Mouse (Mus musculus) CH12.LX (cell line): ENCODE data around the gene Acss2. TPM values are rescaled to one million over a fixed set of nuclear protein-coding genes. Genes with fewer than 3 reads are reported as not detected.

Experiments used
- DNase-seq: peaks from one replicate; pipeline ENCODE4 v3.0.0-alpha.2; 2013; ENCODE audit errors: extremely low read depth
- H3K27ac ChIP-seq: 2 replicates; pipeline ENCODE4 v1.5.1; 2012; ENCODE audit warnings: low read depth, mild to moderate bottlenecking, control low read depth, moderate library complexity; ENCODE audit not compliant: insufficient read depth
- H3K27me3 ChIP-seq: replicated peaks from 2 replicates; pipeline ENCODE3; 2012; ENCODE audit warnings: inconsistent platforms
- H3K36me3 ChIP-seq, 2 experiments: replicated peaks in 1 of 2; 2 replicates each; pipeline versions ENCODE3 to v1.6.1; 2012; ENCODE audit warnings: inconsistent platforms in 1 of 2, low read length in 1 of 2, mild to moderate bottlenecking in 1 of 2, mixed read lengths in 1 of 2, moderate library complexity in 1 of 2; ENCODE audit not compliant: control insufficient read depth in 1 of 2, insufficient read depth in 1 of 2
- H3K4me1 ChIP-seq, 2 experiments: 2 replicates each; pipeline ENCODE4 v1.6.1; 2012; ENCODE audit warnings: inconsistent platforms in 1 of 2, moderate library complexity in 1 of 2; ENCODE audit not compliant: insufficient read depth in 2 of 2, control insufficient read depth in 1 of 2
- H3K4me2 ChIP-seq: 2 replicates; pipeline ENCODE4 v1.6.1; 2012; ENCODE audit warnings: low read depth, mild to moderate bottlenecking, control low read depth; ENCODE audit not compliant: poor library complexity, insufficient read depth, severe bottlenecking
- H3K4me3 ChIP-seq, 3 experiments: fragments of 150-350 bp in 1 of 3; sonication (generic) in 1 of 3; replicated peaks in 1 of 3; 2 replicates each; pipeline versions ENCODE3 to v1.5.1; 2011 to 2012; ENCODE audit warnings: low read depth in 2 of 3, low read length in 2 of 3, mild to moderate bottlenecking in 2 of 3, moderate library complexity in 2 of 3, control low read depth in 1 of 3, improper control_type of control experiment in 1 of 3, inconsistent platforms in 1 of 3, mixed read lengths in 1 of 3; ENCODE audit not compliant: poor library complexity in 1 of 3
- H3K79me2 ChIP-seq: replicated peaks from 2 replicates; pipeline ENCODE4 v1.6.1; 2012; ENCODE audit warnings: mild to moderate bottlenecking, moderate library complexity; ENCODE audit not compliant: control insufficient read depth, poor library complexity, insufficient read depth, severe bottlenecking; ENCODE audit errors: extremely low read depth
- H3K9ac ChIP-seq: 2 replicates; pipeline ENCODE4 v1.6.1; 2012; ENCODE audit warnings: low read depth, mild to moderate bottlenecking, control low read depth, moderate library complexity; ENCODE audit not compliant: insufficient read depth
- H3K9me3 ChIP-seq: replicated peaks from 2 replicates; pipeline ENCODE3; 2012; ENCODE audit warnings: low read length, inconsistent platforms, mixed read lengths
- CHD2 ChIP-seq: IDR thresholded peaks from 2 replicates; pipeline ENCODE4 v1.6.1; 2011; ENCODE audit warnings: low read length, improper control_type of control experiment
- CTCF ChIP-seq, 2 experiments: IDR thresholded peaks in 1 of 2; conservative IDR thresholded peaks in 1 of 2; 2 replicates each; pipeline ENCODE4 v1.5.1; 2011 to 2012; ENCODE audit warnings: low read depth in 2 of 2, low read length in 2 of 2, improper control_type of control experiment in 1 of 2, inconsistent platforms in 1 of 2, mild to moderate bottlenecking in 1 of 2, moderate library complexity in 1 of 2
- E2F4 ChIP-seq: IDR thresholded peaks from 2 replicates; pipeline ENCODE4 v1.6.1; 2011; ENCODE audit warnings: low read depth, low read length, improper control_type of control experiment; ENCODE audit not compliant: insufficient replicate concordance
- EP300 ChIP-seq: IDR thresholded peaks from 2 replicates; pipeline ENCODE4 v1.6.1; 2011; ENCODE audit warnings: low read length, improper control_type of control experiment
- HCFC1 ChIP-seq: IDR thresholded peaks from 2 replicates; pipeline ENCODE4 v1.6.1; 2012; ENCODE audit warnings: low read depth, mild to moderate bottlenecking, inconsistent platforms, low read length, improper control_type of control experiment
- KAT2A ChIP-seq: IDR thresholded peaks from 2 replicates; pipeline ENCODE4 v1.6.1; 2012; ENCODE audit warnings: low read length, improper control_type of control experiment, inconsistent platforms; ENCODE audit not compliant: insufficient replicate concordance
- MAX ChIP-seq: IDR thresholded peaks from 2 replicates; pipeline ENCODE4 v1.6.1; 2011; ENCODE audit warnings: low read length, improper control_type of control experiment
- MEF2A ChIP-seq: IDR thresholded peaks from 2 replicates; pipeline ENCODE4 v1.6.1; 2014; ENCODE audit warnings: low read depth, mild to moderate bottlenecking, inconsistent platforms, low read length, improper control_type of control experiment, borderline replicate concordance
- MYC ChIP-seq: IDR thresholded peaks from 2 replicates; pipeline ENCODE4 v1.6.1; 2011; ENCODE audit warnings: low read depth, mild to moderate bottlenecking, improper control_type of control experiment, low read length
- NRF1 ChIP-seq: IDR thresholded peaks from 2 replicates; pipeline ENCODE4 v1.6.1; 2014; ENCODE audit warnings: low read depth, mild to moderate bottlenecking, inconsistent platforms, low read length, improper control_type of control experiment, moderate library complexity
- POLR2A ChIP-seq: IDR thresholded peaks from 2 replicates; pipeline ENCODE4 v1.6.1; 2011; ENCODE audit warnings: low read depth, mild to moderate bottlenecking, improper control_type of control experiment, low read length
- RCOR1 ChIP-seq: conservative IDR thresholded peaks from 2 replicates; pipeline ENCODE4 v1.6.1; 2012; ENCODE audit warnings: low read depth, mild to moderate bottlenecking, inconsistent platforms, low read length, improper control_type of control experiment
- SMC3 ChIP-seq: IDR thresholded peaks from 2 replicates; pipeline ENCODE4 v1.6.1; 2011; ENCODE audit warnings: low read depth, low read length, improper control_type of control experiment
- TBP ChIP-seq: conservative IDR thresholded peaks from 2 replicates; pipeline ENCODE4 v1.6.1; 2011; ENCODE audit warnings: low read depth, low read length, improper control_type of control experiment
- USF1 ChIP-seq: IDR thresholded peaks from 2 replicates; pipeline ENCODE4 v1.6.1; 2014; ENCODE audit warnings: low read depth, mild to moderate bottlenecking, inconsistent platforms, low read length, improper control_type of control experiment
- ZC3H11A ChIP-seq: IDR thresholded peaks from 2 replicates; pipeline ENCODE4 v1.6.1; 2012; ENCODE audit warnings: low read depth, mild to moderate bottlenecking, inconsistent platforms, low read length, improper control_type of control experiment
- ZKSCAN1 ChIP-seq: IDR thresholded peaks from 2 replicates; pipeline ENCODE4 v1.6.1; 2012; ENCODE audit warnings: low read depth, inconsistent platforms, low read length, improper control_type of control experiment, borderline replicate concordance
- ZMIZ1 ChIP-seq: IDR thresholded peaks from 2 replicates; pipeline ENCODE4 v1.6.1; 2012; ENCODE audit warnings: low read depth, mild to moderate bottlenecking, inconsistent platforms, low read length, improper control_type of control experiment
- ZNF384 ChIP-seq: IDR thresholded peaks from 2 replicates; pipeline ENCODE4 v1.6.1; 2012; ENCODE audit warnings: low read depth, low read length, improper control_type of control experiment, inconsistent platforms
- dilution Hi-C: fragments of 300-500 bp; cut with MboI; formaldehyde crosslinking; loops from 2 replicates; pipeline ENCODE4 v1.14.3; 2020; ENCODE audit warnings: low sequenced_read_pairs; ENCODE audit not compliant: extremely low pct_unique_long_range_greater_than_20kb, extremely low pct_ligation_motif_present
- in situ Hi-C: fragments of 300-500 bp; cut with MboI; formaldehyde crosslinking; loops from 3 replicates; pipeline ENCODE4 v1.14.3; 2019; ENCODE audit warnings: low sequenced_read_pairs, low pct_ligation_motif_present, low pct_unique_long_range_greater_than_20kb, mixed read lengths
- polyA plus RNA-seq: library from polyadenylated mRNA; unstranded; fragments of >175 nt; gene quantifications from 2 replicates; pipeline ENCODE4 v1.2.1, GENCODE M21; 2012; ENCODE audit warnings: low read depth; ENCODE audit not compliant: insufficient read length
- total RNA-seq, 2 experiments: library from RNA; depleted of rRNA; stranded (reverse); fragments of 300-350 nt in 1 of 2; fragments of >200 nt in 1 of 2; gene quantifications; 2 replicates each; pipeline ENCODE4 v1.2.3; 2012 to 2014

The Acss2 gene
- total and polyA plus RNA-seq, 3 experiments: 3.4 to 11.0 (median 10.0) TPM

- in situ Hi-C loops: no loop called here
- no peak overlapping the region for H3K4me2 ChIP-seq
- dilution Hi-C loops: no loop called here
- no peaks in the 10 kb centered on the region for H3K79me2 ChIP-seq
- H3K4me3 ChIP-seq: no peak overlapping the region
- H3K9ac ChIP-seq: no peak overlapping the region
- no peaks in the 10 kb centered on the region for H3K9me3 ChIP-seq
- no peak for DNase-seq
- 0 out of 4 replicates have a peak, but pooled peaks cover 0 to 2% of the 10 kb centered on the region in 2 experiments for H3K4me1 ChIP-seq
- H3K36me3 ChIP-seq: peaks cover 11 to 44% of the 10 kb centered on the region in 2 experiments
- TF ChIP-seq E2F4 (no peak), ZNF384 (no peak), RCOR1 (no peak), KAT2A (no peak), ZMIZ1 (no peak), POLR2A (no peak), EP300 (no peak)
- H3K27ac ChIP-seq: no peak overlapping the region
- H3K27me3 ChIP-seq: peaks cover 3% of the 10 kb centered on the region
Observed at GRCm38 (mm10) chr2:155628112-155628511, 110.4 kb downstream of the Acss2 start.

DNA sequence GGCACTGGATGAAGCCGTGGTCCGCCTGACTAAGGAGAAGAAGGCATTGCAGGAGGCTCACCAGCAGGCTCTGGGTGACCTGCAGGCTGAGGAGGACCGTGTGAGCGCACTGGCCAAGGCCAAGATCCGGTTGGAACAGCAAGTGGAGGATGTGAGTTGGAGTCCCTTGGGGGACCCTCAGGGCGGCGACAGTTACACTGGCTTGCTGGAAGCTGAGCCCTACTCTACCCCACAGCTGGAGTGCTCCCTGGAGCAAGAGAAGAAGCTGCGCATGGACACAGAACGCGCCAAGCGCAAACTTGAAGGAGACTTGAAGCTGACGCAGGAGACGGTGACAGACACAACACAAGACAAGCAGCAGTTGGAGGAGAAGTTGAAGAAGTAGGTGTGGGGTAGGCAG lies 110.8 kb downstream of the Acss2 start:
- TF ChIP-seq NRF1 (no peak), CHD2 (no peak), ZMIZ1 (no peak), HCFC1 (no peak), MYC (no peak), SMC3 (no peak), MAX (no peak), TBP (no peak), CTCF (conservative IDR thresholded peaks at IDR 0.05 in 1 of 2, IDR thresholded peaks at IDR 0.05 in 1 of 2; ENCODE audit: low read depth in 2 of 2, low read length in 2 of 2) (no peak), KAT2A (no peak), ZKSCAN1 (no peak), EP300 (no peak), RCOR1 (no peak), USF1 (no peak), MEF2A (no peak), ZC3H11A (no peak)
- Histone ChIP-seq H3K27me3 (no peaks in the 10 kb centered on the region), H3K79me2 (no peaks in the 10 kb centered on the region), H3K9me3 (no peaks in the 10 kb centered on the region), H3K4me1 (0 out of 4 replicates have a peak, but pooled peaks cover 0 to 2% of the 10 kb centered on the region in 2 experiments), H3K9ac (no peak overlapping the region), H3K36me3 (peaks cover 15 to 48% of the 10 kb centered on the region in 2 experiments), H3K27ac (no peak overlapping the region), H3K4me3 (no peak overlapping the region), H3K4me2 (no peak overlapping the region)
- dilution Hi-C loops: no loop called here
- DNase-seq: no peak
- in situ Hi-C loops: no loop called here
